Mouse (Mus musculus): ENCODE measurements around the gene Smco4.
"Not testable (repeated sequence)": the region's sequence is repeated elsewhere in the genome, so short reads cannot be mapped to it uniquely, and the experiment has no call there.

The Smco4 gene

GRCm38 (mm10) chr9:15537455-15538048 lies 44.3 kb downstream of the Smco4 start:
- intact Hi-C loops (cut with DNase I), result loop anchor here (5.0 kb wide), 1 partner anchor 40 kb away; no protein-coding TSS in a partner anchor

DNA sequence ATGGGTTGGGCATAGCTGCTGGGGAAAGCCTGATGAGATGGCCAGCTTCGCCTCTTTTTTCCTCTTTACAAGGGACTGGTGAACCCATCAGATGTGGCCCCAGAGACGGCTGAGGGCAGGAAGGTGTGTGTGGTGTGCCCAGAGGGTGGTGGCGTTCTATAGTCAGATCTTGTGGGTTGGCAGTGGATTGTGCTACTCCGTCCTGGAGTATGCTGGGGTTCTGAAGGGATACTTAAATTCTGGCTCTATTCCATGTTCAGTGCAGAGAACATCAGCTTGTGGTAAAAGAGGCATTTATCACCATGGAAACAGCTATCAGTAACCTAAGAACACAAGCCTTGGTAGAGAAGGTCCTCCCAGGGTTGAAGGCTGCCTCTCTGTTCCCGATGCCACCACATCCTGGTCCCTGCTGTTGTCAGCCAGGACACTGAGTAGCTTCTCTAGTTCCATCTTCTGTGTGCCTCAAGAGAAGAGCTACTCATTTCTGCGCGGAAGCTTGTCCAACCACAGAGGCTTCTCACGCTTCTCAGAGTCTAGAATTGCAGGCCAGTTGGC lies 45.8 kb downstream of the Smco4 start:
- intact Hi-C loops (cut with DNase I), result loop anchor here (5.0 kb wide), 1 partner anchor 42 kb away; no protein-coding TSS in a partner anchor

GRCm38 (mm10) chr9:15541735-15542354 lies 48.6 kb downstream of the Smco4 start:
- intact Hi-C loops (cut with DNase I), result no loop called here

DNA sequence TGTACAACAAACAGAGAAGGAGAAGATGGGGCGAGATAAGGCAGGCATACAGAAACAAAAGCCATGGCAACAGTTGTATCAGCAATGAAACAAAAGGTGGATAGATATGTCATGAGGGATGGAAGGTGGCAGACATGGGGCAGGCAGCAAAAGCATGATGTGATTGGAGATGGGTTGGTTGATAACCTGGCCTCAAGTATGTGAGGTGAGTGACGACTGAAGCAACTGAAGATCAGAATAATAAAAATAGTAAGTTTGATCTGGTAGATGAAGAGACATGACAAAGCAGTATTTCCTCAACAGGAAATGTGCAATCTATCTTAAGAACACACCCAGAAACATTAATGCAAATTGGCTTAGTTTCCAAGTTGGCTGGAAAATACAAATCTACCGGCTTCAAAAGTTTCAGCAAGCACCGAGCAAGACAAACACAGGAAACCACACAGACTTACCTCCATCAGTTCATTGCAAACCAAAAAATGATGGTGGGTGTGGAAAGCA lies 57.3 kb downstream of the Smco4 start:
- intact Hi-C loops (cut with DNase I), result no loop called here

DNA sequence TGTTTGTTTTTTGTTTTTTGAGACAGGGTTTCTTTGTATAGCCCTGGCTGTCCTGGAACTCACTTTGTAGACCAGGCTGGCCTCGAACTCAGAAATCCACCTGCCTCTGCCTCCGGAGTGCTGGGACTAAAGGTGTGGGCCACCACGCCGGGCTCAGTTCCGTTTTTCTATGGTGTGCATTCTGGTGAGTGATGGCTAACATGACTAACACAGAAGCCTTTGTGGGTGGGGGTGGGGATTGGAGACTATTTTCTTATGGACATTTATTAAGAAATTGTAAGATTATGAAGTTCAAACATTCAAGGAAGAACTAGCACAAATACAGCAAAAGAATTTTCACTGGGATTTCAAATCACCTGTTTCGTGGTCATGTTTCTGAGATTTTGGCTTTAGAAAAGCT lies 57.8 kb downstream of the Smco4 start:
- intact Hi-C loops (cut with DNase I), result not testable (repeated sequence)

DNA sequence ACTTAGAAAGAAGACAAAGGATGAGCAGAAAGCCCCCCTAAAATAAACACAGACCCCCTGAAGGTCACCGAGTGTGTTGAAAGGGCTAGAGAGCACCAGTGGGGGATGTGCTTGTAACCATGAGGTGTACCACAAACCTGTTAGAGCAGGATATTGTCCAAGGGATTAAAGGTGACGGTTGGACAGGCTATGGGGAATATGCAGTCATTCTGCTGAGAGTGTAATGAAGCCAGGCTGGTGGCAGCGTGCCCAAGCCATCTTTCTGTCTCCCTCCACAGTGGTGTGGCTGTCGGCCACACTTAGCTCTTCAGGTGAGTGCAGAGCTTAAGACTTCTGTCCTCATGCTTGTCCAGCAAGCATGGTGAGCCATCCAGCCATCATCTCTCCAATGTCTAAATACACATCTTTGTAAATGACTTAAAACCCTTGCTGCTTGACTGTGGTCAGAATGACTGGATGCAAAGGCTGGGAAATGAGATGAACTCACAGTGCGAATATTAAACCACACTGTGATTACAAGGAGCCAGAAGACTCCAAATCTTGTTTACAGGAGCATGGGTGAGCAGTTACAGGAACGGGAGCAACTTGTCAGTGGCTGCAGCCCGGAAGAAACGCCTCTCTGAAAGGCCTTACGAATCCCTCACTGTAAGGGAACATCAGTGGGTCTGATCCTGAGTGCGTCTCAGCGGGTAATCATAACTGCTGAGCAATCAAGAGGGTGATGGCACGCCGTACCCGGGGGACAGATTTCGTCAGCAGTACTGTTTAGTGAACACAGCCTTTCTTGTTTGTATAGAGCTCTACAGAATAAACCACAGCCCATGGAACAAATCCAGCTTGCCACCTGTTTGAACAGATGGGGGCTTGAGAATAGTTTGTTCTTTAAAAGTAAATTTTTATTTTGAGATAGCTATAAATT lies 59.0 kb downstream of the Smco4 start:
- intact Hi-C loops (cut with DNase I), result no loop called here

DNA sequence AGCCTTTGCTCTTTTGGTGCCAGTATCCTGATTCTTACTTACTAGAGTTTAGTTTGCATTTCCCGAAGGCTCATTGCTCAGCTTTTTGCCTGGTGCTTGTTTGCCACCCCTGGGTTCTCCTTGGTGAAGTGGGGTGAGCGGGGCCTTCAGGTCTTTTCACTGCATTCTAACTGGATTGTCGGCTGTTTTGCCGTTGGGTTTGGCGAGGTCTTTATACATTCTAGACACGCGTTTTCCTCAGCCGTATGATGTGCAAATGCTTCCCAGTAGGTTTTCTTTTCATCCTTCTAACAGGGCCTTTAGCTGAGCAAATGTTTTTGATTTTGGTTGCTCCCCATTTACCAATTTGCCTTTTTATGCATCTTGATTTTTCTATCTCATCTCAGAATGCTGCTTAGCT lies 60.1 kb downstream of the Smco4 start:
- intact Hi-C loops (cut with DNase I), result no loop called here

- intact Hi-C loops (cut with DNase I), result no loop called here
These were observed 67.2 kb downstream of the Smco4 start for GRCm38 (mm10) chr9:15560451-15560850.

DNA sequence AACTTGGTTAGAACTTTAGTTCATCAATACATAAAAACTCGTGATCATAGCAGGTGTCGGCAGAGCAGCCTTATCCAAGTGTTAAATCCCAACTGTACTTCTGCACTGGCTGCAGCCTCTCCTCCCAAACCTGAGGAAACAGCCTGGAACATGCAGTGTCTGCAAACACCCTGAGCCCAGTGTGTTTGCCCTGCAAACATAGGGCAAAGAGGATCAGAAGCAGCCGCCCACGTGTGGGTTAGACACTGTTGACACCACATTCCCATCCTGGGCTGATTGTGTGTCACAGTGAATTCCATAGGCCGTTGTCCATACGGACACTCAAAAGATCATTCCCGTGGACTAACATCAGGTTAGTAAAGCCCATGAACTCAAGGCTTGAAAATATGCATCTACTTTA lies 69.1 kb downstream of the Smco4 start:
- intact Hi-C loops (cut with DNase I), result no loop called here

GRCm38 (mm10) chr9:15574750-15575454 lies 81.7 kb downstream of the Smco4 start:
- intact Hi-C loops (cut with DNase I), result no loop called here

DNA sequence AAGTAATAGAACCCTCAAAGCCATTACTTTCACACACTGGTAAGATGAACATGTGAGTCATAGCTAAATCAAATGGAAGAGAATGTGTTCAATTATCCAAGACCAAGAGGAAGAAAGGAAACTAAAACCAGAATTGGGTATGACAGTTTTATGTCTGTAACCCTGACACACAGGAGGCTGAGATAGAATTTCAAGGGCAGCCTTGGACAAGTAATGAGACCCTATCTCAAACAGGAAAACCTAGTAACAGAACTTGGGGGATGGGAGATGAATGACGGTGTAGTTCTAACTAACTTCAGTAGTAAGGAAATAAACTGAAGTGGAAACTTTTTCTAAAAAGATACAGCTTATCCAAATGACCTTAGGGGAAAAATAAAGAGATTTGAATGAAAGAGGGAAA lies 85.2 kb downstream of the Smco4 start:
- intact Hi-C loops (cut with DNase I), result no loop called here

- intact Hi-C loops (cut with DNase I), result no loop called here
These were observed 85.7 kb downstream of the Smco4 start for GRCm38 (mm10) chr9:15578946-15579345.

- intact Hi-C loops (cut with DNase I), result no loop called here
These were observed 86.9 kb downstream of the Smco4 start for GRCm38 (mm10) chr9:15580176-15580575.

- intact Hi-C loops (cut with DNase I), result no loop called here
These were observed 88.8 kb downstream of the Smco4 start for GRCm38 (mm10) chr9:15582026-15582425.

DNA sequence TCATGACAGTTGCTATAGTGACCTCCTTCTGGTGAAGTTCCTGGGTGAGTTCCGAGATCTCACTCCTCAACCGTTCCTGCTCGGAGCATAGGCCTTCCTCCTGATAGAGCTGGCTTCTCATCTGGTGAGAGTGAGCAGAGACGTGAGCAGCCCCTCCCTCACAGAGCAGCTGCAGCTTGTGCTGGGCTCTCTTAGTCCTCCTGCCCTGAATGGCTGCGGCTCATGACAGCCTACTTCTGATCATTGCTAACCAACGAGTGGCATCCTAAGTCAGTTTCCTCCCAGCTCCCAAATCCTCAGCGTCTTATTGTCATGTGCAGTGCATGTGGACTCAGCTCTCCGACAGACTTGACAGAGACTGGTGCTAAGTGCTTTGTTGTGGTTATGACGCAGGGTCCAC lies 91.0 kb downstream of the Smco4 start:
- intact Hi-C loops (cut with DNase I), result no loop called here

GRCm38 (mm10) chr9:15585956-15586355 lies 92.7 kb downstream of the Smco4 start:
- intact Hi-C loops (cut with DNase I), result no loop called here

GRCm38 (mm10) chr9:15587157-15587854 lies 94.1 kb downstream of the Smco4 start:
- intact Hi-C loops (cut with DNase I), result no loop called here

DNA sequence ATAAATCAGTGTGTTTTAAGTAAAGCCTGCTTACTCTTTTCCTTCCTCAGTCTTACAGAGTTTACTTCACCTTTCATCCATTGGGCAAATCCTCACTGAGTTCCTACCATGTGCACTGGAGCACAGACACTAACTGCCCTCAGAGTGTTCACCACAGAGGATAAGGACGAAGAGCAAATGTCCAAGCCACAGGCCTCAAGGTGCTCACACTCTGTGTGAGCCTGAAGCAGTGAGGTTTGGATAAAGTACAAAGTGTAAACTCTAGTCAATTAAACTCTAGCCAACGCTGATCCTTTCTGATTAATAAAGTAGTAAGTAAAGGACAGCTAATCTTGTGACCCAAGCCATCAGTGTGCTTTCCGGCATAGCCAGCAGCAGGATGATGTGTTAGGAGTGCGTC lies 100.9 kb downstream of the Smco4 start:
- intact Hi-C loops (cut with DNase I), result no loop called here

Measured in adrenal gland (tissue).